Mouse (Mus musculus) CD4-positive, CD25-positive, alpha-beta regulatory T cell, adult 2 months (primary cell): ENCODE results near the gene Ttc21a.

ENCODE experiments used
- DNase-seq: peaks from one replicate; pipeline ENCODE4 v3.0.0-alpha.2; 2012; ENCODE audit warnings: low read depth, low spot score

The Ttc21a gene

DNA sequence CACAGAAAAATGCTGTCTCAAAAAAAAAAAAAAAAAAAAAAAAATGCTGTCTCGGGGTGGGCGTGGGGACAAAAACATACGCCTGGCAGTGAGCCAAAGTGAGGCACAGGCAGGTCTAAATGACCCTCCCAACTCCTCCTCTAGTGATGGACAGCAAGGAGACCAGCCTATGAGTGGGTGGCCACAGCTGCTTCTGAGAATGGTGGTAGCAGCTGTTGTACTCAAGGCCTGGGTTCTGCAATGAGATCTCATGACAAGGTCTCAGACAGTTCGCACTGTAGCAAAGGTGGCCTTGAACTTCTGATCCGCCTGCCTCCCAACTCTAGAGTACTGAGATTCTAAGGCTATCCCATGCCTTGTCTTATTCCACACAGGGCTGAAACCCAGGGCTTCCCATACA, 4.0 kb downstream of the Ttc21a start:
- DNase-seq = no peak

DNA sequence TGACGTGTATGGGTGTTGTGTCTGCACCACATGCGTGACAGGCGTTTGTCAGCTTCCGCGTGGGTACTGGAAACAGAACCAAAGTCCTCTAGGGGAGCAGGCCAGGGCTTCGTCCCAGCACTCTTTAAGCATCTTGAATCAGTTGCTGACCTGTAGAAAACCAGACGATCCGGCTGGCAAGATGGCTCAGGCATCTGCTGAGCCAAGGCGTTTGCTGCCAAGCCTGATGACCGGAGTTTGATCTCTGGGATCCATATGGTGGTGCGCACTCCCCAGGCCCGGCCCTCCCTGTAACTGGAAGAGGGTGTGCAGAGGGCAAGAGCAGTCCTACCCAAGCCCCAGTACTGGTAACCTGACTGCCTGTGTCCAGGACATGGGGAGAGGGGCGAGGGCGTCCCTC, 4.5 kb downstream of the Ttc21a start:
- DNase-seq = no peak

DNA sequence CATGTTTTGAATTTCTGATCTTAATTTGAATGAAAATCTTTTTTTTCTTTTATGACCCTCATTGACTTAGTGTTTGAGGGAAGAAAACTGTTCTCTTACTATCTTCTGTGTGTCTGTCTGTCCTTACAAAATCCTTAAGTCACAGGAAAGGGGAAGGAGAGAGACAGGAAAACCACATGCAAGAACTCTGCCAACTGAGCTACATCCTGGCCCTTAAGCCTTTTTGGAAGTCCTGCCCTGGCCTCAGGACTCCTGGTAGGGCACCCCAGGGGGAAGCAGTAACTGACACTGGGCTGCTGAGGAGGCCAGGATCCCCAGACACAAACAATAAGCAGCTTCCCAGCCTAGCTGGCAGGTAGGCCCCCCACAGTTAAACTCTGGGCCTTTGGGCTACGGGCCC, 5.9 kb downstream of the Ttc21a start:
- no peak for DNase-seq

DNA sequence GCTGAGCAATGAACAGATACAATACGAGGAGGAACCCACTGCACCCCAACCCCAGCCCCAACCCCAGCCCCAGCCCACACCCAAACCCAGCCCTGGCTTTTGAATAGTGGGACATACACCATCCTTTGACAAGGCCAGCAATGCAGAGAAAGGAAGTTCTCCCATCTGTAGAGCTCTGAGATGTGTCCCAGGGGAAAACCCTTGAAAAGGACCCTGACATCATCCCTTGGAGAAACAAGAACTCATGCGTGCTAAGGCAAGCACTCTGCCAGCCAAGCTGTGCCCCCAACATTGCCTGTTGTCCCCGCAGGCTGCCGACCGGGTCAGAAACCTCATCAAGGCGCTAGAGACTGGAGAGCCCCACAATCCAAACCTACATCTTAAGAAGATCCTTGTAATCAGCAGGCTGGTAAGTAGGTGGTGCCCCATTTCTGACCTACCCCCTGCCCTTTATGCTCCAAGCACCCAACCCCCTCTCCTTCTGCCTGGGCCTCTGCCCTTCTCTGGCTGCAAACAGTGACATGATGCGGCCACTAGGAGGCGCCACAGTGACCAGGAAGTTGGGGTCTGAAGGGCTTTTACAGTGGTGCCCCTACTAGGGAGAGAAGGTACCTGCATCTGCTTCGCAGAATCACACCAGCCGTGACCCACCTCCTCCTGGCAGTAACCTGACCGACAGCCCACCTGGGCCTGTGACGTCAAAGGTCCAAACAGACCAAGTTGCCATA, 7.9 kb downstream of the Ttc21a start:
- DNase-seq = peak; percentile 76

DNA sequence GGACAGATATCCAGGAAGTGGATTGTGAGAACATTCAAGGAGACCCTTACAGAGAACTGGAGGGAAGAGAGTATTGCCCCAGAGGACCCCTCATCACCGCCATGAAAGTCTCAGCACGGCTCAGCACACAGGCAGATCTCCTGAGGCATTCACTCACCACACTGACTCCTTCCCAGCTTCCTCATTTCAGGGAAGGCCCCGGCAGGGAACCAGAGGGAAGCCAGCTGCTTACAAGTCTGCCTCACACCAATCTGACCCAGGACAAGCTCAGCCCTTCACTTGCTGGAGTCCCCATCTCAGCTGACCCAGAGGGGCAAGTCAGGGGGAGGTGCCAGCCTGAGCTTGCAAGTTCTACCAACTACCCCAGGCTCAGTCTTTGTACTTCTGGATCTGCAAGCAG, 11.4 kb downstream of the Ttc21a start:
- DNase-seq = no peak

DNA sequence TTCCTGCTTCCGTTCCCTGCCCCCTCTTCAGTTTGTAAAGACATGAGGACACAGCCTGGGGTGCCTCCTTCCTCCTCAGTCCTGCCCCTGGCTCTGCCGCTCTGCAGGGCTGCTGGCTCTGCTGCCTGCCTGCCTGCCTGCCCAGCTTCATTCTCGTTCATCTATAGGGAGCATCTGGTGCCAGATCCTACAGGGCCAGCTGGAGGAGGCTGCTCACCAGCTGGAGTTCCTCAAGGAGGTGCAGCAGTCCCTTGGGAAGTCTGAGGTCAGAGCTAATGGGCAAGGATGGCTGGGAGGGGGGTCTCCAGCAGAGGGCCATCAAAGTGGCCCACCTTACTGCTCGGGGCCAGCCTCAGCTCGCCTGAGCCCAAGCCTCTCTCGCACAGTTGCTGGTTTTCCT, 13.0 kb downstream of the Ttc21a start:
- DNase-seq = no peak

DNA sequence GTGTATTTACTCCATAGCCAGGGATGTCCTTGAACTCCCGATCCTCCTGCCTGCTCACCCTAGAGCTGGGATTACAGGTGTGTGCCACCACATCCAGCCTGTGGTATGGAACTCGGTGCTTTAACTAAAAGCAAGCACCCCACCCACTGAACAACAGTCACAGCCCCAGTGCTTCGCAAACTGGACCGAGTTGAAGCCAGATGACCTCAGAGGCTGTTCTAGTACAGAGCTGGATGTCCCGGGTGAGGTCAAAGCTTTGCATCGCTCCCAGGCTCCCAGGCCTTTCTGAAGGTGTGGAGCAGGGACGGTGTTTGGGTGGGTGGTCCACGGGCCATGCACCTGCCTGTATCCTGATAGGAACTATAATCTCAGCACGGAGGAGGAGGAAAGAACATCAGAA, 14.0 kb downstream of the Ttc21a start:
- DNase-seq = no peak

DNA sequence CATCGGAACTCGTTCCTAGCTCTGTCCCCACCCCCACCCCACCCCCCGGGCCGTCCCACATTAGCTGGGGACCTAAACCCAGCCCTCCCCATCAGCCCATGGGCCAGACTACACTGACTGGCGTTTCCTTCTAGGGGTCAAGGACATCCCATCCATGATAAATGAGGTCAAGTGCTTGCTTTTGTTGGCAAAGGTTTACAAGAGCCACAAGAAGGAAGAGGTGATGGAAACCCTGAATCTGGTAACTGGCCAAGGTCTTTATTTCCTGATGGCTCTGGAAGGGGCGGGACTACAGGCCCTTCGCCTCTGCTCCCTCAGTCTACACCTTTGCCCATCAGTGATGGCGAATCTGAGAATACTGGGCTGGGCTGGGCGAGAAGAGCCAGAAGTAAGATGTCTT, 21.4 kb downstream of the Ttc21a start:
- DNase-seq = no peak

DNA sequence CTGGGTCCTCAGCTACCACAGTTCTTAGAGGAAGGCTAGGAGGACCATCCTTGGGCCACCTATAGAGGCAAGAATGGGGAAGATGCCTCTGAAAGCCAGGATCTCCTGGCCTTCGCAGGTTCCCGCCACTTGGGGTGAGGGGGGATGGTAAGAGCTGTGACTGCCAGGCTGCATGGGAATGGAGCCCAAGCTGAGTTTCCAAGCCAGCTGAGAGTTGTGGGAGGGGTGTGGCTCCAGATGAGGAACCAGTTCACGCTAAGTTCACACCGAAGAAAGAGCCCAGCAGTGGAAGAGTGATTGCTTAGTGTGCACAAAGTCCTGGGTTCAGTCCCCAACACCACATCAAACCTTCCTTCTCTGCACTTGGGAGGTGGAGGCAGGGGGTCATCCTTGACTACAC, 24.8 kb downstream of the Ttc21a start:
- no peak for DNase-seq

DNA sequence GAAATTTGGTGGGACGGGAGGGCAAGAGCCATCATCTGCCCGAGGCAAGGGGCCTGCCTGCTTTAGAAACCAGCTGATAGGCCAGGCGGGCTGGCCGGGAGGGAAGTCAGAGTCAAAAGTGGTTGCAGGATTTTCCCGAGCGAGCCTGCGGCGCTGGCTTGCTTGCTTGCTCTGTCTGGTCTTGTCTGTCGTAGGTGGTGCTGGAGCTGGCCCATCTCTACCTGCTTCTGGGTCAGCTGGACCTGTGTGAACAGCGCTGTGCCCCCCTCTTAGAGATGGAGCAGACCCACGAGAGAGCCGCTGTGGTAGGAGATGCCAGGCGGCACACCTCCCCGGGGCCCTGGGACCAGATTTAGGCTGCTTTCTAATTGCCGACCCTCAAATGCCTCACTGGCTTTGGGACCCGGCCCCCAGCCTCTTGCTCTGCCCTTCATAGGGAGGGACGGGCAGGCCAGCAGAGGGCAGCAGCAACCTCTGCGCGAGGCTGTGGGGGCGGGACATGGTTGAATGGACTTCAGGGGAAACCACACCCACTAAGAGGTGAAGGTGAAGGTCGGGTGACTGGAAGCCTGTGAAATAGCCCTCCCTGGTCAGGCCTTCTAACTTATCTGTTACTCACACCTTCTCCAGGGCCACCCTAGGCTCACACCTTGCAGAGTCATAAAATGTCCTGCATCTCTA, 25.7 kb downstream of the Ttc21a start:
- DNase-seq = peak; percentile 89

DNA sequence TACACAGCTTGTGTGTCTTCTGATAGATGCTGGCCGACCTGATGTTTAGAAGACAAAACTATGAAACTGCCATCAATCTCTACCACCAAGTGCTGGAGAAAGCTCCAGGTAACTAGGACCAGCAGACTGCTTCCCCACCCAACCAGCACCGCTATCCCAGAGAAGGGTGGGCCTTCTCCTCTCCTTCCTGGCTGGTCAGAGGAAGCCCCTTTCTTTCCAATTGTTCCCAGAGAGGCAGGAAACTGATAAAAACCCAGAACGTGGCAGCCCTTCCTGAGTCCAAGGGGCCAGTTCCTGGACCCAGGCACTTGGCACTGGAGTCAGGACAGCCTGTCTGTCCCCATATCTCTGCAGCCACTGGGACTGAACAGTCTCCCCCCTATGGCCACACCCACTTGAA, 26.8 kb downstream of the Ttc21a start:
- DNase-seq = no peak

DNA sequence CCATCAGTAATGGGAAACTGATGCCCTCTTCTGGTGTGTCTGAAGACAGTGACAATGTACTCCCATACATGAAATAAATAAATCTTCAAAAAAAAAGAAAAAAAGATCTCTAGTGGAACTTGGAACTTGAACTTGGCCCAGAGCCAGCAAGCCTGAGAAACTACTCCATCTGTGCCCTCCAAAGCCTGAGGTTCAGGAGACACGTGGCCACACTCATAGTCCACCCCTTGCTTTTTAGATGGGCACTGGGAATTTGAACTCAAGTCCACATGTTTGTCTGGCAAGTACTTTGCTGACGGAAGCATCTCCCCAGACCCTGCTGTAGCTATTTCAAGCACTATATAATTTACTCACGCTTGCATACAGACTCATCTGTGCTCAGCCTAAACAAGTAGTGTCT, 27.8 kb downstream of the Ttc21a start:
- no peak for DNase-seq

DNA sequence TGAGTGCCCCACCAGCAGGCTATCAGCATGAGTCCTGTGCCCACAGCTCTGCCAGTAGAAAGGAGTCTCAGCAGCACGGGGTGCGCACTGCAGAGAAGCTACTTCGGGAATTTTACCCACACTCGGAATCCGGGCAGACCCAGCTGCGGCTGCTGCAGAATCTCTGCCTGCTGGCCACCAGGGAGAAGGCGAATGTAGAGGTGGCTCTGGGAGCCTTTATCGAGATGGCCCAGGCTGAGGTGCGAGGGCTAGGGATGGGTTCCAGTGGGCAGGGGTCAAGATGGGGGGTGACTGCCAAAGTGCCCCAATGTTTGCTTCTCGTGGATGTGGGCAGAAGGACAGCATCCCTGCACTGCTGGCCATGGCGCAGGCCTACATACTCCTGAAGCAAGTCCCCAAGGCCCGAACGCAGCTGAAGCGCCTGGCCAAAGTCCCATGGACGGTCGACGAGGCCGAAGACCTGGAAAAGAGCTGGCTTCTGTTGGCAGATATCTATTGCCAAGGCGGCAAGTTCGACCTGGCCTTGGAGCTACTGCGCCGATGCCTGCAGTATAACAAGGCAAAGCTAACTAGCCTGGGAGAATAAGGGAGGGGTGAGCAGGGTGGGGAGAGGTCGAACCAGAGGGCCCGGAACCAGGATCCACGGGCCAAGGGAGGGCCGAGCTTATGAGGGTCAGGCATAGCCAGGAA, 29.0 kb downstream of the Ttc21a start:
- DNase-seq = no peak

DNA sequence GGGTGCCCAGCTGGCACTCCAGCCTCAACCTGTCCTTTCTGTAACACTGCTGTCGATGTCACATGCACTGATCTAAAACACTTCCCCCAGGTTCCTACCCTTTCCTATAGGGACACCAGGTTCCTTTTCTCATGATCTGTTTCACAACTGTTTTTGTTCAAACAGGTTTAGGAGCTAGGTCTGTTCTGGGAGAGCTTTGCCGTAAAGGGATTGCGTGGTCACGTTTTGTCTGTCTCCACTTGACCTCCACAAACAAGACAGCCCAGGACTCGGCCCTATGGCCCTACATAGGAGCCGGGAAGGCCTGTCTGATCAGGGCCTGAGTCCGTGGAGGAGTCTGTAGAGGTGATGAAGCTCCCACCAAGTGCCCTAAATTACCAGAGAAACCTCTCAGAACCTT, 32.4 kb downstream of the Ttc21a start:
- DNase-seq = no peak

DNA sequence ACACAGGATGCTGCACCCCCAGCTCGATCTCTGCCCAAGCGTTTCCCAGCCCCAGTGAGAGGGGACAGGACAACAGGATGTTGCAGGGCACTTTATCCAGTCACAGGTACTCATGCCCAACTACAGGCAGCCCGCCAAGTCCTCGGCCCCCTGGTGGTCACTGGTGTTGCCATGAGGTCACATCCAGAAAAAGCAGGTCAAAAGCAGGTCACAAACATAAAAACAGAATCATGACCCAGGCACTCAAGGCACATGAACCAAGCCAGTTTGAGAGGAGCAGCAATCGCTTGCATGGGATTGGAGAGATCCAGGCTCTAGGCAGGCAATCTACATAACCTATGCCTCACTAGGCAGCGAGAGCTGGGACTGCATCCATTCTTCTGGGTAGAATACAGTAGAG, 32.8 kb downstream of the Ttc21a start:
- DNase-seq = peak; percentile 70

DNA sequence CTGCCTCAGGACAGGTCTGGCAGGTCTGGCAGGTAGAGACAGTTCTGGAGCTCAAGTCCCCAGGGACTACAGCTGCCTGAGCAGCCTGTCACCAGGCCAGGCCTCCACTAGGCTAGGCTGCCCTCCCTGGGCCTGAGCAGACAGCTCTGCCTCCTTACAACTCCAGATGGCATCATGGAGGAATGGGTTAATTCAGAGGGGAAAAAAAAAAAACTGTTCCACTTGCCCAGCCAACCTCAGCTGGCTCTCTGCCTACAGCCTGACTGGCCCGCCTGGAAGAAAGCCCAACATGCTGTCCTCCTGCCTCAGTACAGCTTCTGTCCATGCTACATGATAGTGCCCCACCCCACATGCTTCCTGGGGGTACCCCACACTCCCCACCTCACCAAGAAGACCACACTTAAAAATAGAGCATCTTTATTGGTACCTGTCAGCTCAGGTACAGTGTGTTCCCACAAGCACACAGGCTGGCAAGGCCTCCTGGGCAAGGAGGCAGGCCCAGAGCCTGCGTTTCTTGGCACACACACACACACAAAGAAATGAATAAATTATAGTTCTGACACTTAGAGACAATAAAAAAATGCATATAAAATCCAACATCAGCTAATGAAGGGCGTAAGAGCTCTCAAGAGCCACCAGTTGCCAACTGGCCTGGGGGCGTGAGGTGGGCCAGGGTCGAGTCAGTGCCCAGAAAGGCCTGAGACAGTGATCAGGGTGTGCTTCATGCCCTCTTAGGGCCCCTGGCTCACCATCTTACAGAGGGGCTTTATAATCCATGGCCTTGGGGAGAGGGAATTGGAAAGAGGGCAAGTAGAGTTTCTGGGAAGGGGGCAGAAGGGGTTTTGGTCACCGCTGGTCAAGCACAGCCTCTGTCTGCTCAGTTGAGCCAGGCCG, 33.6 kb downstream of the Ttc21a start:
- DNase-seq = peak; percentile 27

DNA sequence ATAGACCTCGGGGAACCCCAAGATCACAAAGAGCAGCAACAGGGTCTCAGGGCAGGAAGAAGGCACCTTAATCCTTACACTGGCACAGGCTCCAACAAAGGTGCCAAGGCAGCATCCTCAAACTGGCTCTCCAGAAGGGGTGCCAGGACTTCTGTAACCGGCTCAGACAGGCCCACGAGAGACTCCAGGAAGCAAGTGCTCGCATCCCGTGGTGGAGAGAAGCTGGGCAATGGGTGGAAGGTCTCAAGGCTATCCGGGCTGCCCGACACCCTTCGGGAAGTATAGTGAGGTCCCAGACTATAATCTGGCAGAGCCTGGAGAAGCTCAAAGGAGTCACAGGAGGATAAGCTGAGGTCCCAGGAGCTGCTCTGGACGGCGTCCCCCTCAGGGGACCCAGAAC, 34.8 kb downstream of the Ttc21a start:
- no peak for DNase-seq

DNA sequence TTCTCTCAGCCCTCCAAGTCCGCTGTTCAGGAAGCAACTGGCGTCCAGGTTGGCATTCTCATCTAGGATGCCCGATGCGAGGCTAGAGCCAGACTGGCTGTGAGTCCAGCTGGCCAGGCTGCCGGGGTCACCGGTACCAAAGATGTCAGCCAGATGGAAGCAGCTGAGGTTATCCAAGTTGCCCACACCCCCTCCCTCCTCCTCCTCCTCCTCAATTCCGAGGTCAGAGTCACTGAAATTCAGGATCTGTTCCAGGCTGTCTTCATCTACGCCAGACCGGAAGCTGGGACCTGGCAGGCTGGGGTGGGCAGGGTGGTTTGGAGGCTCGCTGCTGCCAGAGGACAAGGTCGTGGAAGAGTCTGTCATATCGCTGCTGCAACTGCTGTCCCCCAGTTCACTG, 35.2 kb downstream of the Ttc21a start:
- no peak for DNase-seq

DNA sequence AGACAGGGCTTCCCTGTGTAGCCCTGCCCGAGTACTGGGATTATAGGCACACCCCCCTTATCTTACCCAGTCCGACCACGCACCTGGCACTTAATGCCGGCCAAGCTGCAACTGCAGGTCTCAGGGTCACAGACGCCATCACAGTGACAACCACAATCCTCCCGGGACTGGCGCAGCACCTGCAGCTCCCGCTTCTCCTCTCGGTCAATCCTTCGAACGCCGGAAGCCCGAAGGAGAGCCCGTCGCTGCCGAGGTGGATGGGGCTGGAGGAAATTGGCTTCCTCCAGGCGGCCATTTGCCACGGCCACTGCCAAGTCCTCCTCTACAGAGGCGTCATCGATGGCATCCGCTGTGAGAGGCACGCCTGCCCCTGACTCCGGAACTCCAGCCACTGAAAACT, 35.9 kb downstream of the Ttc21a start:
- no peak for DNase-seq

DNA sequence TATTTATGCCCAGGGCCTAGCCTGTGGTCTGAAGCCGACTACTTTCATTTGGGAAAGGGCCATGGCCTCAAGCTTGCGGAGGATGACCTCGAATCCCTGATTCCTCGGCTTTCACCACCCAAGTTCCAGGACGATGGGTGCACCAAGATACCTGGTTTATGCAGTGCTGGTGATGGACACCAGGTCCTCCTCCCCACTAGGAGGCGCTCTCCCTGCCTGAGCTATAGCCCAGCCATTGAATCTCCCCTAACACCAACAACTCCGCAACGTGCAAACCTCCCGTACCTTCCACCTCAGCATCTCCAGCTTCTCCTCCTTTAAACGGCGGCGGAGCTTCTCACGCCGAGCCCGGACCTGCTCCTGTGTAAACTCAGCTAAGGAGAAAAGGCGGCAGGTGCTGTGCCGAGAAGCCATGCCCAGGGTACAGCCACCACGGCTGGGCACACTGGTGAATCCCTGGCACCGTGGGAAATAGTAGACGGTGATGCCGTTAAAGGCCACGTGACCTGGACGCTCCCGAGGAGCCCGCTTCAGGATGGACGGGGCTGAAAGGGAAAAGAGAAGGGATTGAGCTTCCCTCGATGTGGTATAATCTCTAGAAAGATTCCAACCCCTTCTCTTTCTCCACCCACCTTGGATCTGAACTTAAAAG, 36.6 kb downstream of the Ttc21a start:
- DNase-seq = peak; percentile 78

DNA sequence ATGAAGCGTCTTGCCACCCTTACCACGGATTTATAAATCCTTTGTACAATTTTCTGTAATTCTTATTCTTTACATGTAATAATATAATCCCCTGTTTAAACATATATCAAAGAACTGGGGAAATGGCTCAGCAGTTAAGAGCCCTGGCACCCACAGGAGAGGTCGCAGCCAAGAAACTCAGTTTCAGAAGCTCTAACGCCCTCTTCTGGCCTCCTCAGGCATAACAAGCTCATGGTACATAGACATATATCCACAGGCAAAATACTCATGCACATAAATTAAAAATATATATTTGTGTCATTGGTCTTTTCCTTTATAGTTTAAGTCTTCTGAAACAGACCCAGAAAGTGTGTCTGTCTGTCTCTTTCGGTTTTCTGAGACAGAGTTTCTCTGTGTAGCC, 37.2 kb downstream of the Ttc21a start:
- DNase-seq = peak; percentile 58
